Mouse (Mus musculus): Measurements from ENCODE around the gene Fgfr2.

DNA sequence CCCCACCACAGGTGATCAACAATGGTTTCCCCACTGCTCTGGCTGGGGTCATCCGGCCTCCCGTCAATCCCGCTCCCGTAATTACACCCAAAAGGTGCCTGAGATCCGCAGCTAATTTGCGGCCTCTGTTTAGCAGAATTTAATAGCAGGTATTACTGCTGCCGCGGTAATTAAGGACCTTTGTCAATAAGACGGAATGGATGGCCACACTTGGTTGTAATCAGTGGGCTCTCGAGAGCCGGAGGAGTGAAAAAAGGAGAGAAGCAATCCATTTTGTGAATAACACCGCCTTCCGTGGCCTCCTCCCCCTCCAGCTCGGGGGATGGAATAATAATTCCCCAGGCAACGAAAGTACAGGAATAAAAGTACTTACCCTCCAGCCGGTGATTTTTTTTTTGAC lies 1479.1 kb downstream of the Fgfr2 start:
- TF ChIP-seq CTCF (IDR thresholded peaks at IDR 0.05) = no peak
- TF ChIP-seq EP300 (IDR thresholded peaks at IDR 0.05) = no peak
